Mouse (Mus musculus): ENCODE data around the gene Zbtb44. TPM values are rescaled to one million over a fixed set of nuclear protein-coding genes. Genes with fewer than 3 reads are reported as not detected.
"Not testable (repeated sequence)": the region's sequence is repeated elsewhere in the genome, so short reads cannot be mapped to it uniquely, and the experiment has no call there.

Zbtb44 gene
- polyA plus RNA-seq, 1 experiment from 2014 or later: 7.8 TPM

DNA sequence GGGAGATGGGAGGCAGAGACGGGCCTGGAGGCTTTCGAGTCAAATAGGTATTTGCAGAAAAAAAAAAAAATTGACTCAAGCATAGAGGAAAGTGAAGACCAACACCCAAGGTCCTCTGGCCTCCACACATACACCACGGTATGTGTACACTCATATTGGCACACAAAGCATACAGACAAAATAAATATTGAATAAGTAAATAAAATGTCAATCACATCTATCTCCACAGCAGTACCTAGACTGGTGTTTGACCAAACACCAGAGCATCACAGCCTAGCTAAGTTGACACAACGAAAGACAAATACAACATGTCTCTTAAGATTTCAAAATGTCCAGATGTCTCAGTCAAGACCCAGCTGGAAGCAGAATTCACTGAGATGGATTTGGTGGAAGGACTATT lies 17.0 kb upstream of the Zbtb44 start:
- H3K4me1 ChIP-seq (replicated peaks): 0 out of 2 replicates have a peak, but pooled peaks cover 5% of the 10 kb centered on the region
- no peaks in the 10 kb centered on the region for H3K36me3 ChIP-seq
- H3K4me2 ChIP-seq: no peak overlapping the region
- no peak overlapping the region for H3K9ac ChIP-seq (replicated peaks)
- no peaks in the 10 kb centered on the region for H3K27me3 ChIP-seq
- no peak overlapping the region for H3K4me3 ChIP-seq (replicated peaks)
- 90% methylated on average over 4 of the region's 4 CpGs for WGBS
- H3K9me3 ChIP-seq: no peaks in the 10 kb centered on the region
- no peak for ATAC-seq (ENCODE audit: insufficient number of reproducible peaks, insufficient read depth, low FRiP score, low TSS enrichment, low read depth)
- H3K27ac ChIP-seq: no peak overlapping the region

DNA sequence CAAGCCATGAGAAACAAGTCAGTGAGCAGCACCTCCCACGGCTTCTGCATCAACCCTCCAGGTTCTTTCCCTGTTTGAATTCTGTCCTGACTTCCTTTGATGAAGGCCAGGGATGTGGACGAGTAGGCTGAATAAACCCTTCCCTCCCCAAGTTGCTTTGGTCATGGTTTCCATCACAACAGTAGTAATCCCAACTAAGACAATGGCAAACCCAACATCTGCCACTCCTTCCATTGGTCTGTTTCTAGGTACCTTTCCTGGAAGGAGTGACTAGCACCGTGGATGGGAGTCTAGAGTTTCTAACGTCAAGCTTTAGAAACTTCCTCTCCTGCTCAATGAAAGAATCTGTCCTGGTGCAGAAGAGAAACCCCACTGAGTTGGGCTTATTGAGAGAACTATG lies 12.8 kb upstream of the Zbtb44 start:
- no peak overlapping the region for H3K4me3 ChIP-seq (replicated peaks)
- 72% methylated on average over 4 of the region's 4 CpGs for WGBS
- H3K36me3 ChIP-seq: no peaks in the 10 kb centered on the region
- no peaks in the 10 kb centered on the region for H3K27me3 ChIP-seq
- no peak overlapping the region for H3K27ac ChIP-seq
- no peaks in the 10 kb centered on the region for H3K9me3 ChIP-seq
- no peaks in the 10 kb centered on the region for H3K4me1 ChIP-seq (replicated peaks)
- no peak for ATAC-seq (ENCODE audit: insufficient number of reproducible peaks, insufficient read depth, low FRiP score, low TSS enrichment, low read depth)
- no peak overlapping the region for H3K9ac ChIP-seq (replicated peaks)
- H3K4me2 ChIP-seq: no peak overlapping the region

DNA sequence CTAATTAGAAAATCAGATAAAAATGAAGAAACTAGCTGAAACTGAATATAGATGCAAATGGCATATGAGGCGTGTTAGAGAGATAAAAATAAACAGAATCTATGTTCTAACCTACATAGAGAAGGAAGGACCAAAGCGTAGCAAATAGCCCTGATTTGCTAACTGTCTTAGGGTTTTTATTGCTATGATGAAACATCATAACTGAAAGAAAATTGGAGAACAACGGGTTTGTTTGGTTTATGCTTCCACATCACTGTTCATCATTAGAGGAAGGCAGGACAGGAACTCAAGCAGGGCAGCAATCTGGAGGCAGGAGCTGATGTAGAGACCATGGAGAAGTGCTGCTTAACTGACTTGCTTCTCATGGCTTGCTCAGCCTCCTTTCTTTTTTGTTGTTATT lies 12.3 kb upstream of the Zbtb44 start:
- no peaks in the 10 kb centered on the region for H3K4me1 ChIP-seq (replicated peaks)
- ATAC-seq (ENCODE audit: insufficient number of reproducible peaks, insufficient read depth, low FRiP score, low TSS enrichment, low read depth): no peak
- H3K4me2 ChIP-seq: no peak overlapping the region
- no peaks in the 10 kb centered on the region for H3K27me3 ChIP-seq
- no peak overlapping the region for H3K9ac ChIP-seq (replicated peaks)
- 91% methylated on average over 3 of the region's 3 CpGs for WGBS
- H3K9me3 ChIP-seq: no peaks in the 10 kb centered on the region
- H3K27ac ChIP-seq: no peak overlapping the region
- H3K4me3 ChIP-seq (replicated peaks): no peak overlapping the region
- no peaks in the 10 kb centered on the region for H3K36me3 ChIP-seq

DNA sequence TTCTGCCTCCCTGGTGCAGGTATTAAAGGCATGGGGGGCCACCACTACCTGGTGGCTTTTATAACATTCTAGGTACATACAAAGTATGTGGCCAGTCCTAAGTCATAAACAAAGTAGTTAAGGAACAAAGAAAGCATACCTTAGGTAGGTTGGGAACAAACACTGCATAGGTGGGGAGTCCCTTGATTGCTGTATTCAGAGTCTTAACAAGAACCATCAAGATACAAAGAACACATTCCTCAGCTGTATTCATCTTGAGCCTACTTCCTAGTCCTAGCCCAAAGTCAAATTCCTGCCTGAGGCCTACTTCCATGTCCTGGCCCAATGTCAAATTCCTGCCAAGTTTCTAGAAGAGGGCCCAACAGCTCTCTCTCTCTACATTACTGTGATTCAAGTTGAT lies 11.7 kb upstream of the Zbtb44 start:
- no peak overlapping the region for H3K4me2 ChIP-seq
- H3K27ac ChIP-seq: no peak overlapping the region
- no peaks in the 10 kb centered on the region for H3K27me3 ChIP-seq
- H3K36me3 ChIP-seq: no peaks in the 10 kb centered on the region
- no peak overlapping the region for H3K9ac ChIP-seq (replicated peaks)
- no peak for ATAC-seq (ENCODE audit: insufficient number of reproducible peaks, insufficient read depth, low FRiP score, low TSS enrichment, low read depth)
- H3K4me1 ChIP-seq (replicated peaks): no peaks in the 10 kb centered on the region
- no peak overlapping the region for H3K4me3 ChIP-seq (replicated peaks)
- no peaks in the 10 kb centered on the region for H3K9me3 ChIP-seq

DNA sequence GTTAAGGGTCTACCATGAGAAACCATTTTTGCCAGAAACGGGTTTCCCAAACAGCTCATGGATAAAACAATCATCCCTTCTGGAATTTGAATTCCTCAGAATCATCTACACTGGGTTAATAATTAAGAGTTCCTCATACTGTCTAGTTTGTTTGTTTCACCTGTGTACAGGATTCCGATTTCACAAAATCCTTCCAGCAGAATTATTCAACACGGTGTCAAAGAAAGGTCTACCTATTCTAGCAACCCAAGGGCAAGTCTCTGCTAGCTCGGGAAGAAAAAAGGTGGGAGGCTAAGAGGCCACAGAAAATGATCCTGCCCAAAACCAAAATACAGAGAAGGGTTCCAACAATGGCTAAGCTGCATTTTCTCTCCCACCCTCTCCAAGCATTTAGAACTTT lies 2.2 kb upstream of the Zbtb44 start:
- Histone ChIP-seq H3K36me3 (no peaks in the 10 kb centered on the region), H3K4me3 (replicated peaks) (no peak overlapping the region), H3K27me3 (no peaks in the 10 kb centered on the region), H3K4me1 (replicated peaks) (peaks cover 15% of the 10 kb centered on the region), H3K9me3 (no peaks in the 10 kb centered on the region), H3K27ac (no peak overlapping the region), H3K9ac (replicated peaks) (no peak overlapping the region), H3K4me2 (no peak overlapping the region)
- ATAC-seq (ENCODE audit: insufficient number of reproducible peaks, insufficient read depth, low FRiP score, low TSS enrichment, low read depth): no peak
- 90% methylated on average over 4 of the region's 4 CpGs for WGBS

DNA sequence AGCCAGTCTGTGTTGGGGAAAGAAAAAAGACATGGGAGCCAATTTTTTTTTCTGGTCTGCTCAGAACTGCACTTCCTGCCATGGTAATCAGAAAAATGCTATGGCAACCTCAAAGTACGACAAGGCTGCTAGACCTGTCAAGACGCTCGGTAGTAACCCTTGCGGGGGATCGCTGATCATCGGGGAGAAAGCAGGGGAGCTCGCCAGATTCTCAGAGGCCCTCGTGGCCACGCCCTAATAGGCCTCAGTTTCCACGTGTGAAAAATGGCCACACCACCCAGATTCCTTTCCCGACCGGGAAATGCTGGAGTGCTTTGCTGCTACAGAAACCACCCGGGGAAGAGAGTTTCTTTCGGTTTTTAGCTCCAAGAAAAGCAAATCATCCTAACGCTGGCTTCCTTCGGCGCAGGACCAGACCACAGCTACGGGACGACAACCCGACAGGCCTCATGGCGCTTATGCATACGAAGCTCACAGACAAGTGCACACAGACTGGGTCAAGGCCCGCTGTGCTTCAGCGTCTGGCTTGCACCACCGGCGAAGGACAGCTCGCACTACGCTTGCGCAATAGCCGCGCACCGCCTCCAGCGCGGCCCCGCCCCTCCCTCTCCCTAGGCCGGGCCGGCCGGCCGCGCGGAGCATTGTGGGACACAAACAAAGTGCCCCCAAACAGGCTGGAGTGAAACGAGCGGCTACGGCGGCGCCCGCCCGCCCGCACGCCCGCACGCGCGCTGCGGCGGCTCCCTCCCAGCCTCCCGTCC lies 513 bp upstream of the Zbtb44 start:
- Histone ChIP-seq H3K27ac (peak overlapping the region; percentile 99), H3K27me3 (no peaks in the 10 kb centered on the region), H3K4me1 (replicated peaks) (peaks cover 15% of the 10 kb centered on the region), H3K4me3 (replicated peaks) (peak overlapping the region; percentile 95), H3K9ac (replicated peaks) (peak overlapping the region; percentile 97), H3K36me3 (peaks cover 5% of the 10 kb centered on the region; the same call in 1 of the 2 replicates), H3K9me3 (no peaks in the 10 kb centered on the region), H3K4me2 (peak overlapping the region; percentile 73)
- peak; percentile 95 for ATAC-seq (ENCODE audit: insufficient number of reproducible peaks, insufficient read depth, low FRiP score, low TSS enrichment, low read depth)
- under 1% methylated on average over 57 of the region's 57 CpGs for WGBS

DNA sequence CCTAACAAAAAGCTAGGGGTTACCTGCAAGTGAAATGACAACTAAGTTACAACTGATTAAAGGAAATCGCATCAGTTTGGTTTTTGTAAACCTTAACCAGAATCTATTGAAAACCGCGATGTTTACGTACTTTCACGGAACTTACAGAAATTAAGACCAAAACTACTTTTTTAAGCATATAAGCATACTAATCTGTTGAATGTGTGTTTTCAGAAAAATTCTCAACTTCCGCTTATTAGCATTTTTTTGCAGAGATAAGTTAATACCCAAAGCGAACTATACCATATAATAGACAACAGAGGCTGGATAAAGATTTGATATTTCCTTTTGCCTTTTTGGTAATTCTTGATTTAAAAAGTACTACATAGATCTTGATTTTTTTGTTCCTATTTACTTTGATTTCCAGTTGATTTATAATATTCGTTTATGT lies 985 bp downstream of the Zbtb44 start:
- H3K9ac ChIP-seq (replicated peaks): peak overlapping the region; percentile 97
- peak overlapping the region; percentile 73 for H3K4me2 ChIP-seq
- H3K4me3 ChIP-seq (replicated peaks): peak overlapping the region; percentile 95
- 17% methylated on average over 8 of the region's 8 CpGs for WGBS
- ATAC-seq (ENCODE audit: insufficient number of reproducible peaks, insufficient read depth, low FRiP score, low TSS enrichment, low read depth): no peak
- H3K27me3 ChIP-seq: no peaks in the 10 kb centered on the region
- H3K4me1 ChIP-seq (replicated peaks): peaks cover 15% of the 10 kb centered on the region
- peaks cover 9% of the 10 kb centered on the region; the same call in 1 of the 2 replicates for H3K36me3 ChIP-seq
- no peaks in the 10 kb centered on the region for H3K9me3 ChIP-seq
- H3K27ac ChIP-seq: peak overlapping the region; percentile 99; the same call in 1 of the 2 replicates

DNA sequence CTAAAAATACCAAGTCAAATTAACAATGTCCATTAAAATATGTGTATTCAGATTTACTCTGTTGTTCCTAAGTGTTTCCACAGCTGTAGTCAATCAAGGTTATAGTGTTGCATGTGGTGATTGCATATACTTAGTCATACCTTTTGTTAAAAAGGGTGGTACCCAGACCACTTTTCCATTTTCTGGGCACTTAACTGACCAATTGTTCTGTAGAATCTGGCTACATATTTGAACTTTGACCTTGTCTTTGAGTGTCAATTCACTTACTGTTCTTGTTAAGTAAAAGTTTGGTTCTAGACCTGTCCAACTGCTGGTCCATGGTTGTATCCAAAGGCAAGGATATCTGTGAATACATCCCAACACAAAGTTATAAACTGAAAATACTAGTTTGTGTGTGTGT lies 2.1 kb downstream of the Zbtb44 start:
- Histone ChIP-seq H3K27me3 (no peaks in the 10 kb centered on the region), H3K4me1 (replicated peaks) (peaks cover 15% of the 10 kb centered on the region), H3K9me3 (no peaks in the 10 kb centered on the region), H3K36me3 (peaks cover 9% of the 10 kb centered on the region; the same call in 1 of the 2 replicates), H3K9ac (replicated peaks) (no peak overlapping the region), H3K4me2 (peak overlapping the region; percentile 48; the same call in 1 of the 2 replicates), H3K4me3 (replicated peaks) (0 out of 2 replicates have a peak overlapping the region, but pooled peaks have one; percentile 17), H3K27ac (no peak overlapping the region)
- no peak for ATAC-seq (ENCODE audit: insufficient number of reproducible peaks, insufficient read depth, low FRiP score, low TSS enrichment, low read depth)

DNA sequence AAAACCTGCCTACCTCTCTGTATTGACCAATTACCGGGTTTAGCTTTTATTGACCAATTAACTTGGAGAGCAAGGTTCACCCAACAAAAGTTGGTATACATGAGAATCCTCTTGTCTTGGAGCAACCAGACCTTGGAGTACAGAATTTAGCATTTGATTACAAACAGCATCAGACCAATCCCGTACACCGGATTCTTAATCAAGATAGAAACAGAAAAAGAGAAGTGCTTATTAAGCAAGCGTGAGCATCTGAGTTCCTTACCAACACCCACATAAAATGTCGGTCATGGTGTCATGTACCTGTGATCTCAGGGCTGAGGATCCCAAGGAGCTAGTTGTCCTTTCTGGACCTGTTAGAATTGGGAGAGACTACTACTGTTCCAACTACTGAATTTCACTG lies 19.8 kb downstream of the Zbtb44 start:
- Histone ChIP-seq H3K9me3 (no peaks in the 10 kb centered on the region), H3K27ac (no peak overlapping the region), H3K9ac (replicated peaks) (no peak overlapping the region), H3K27me3 (no peaks in the 10 kb centered on the region), H3K4me3 (replicated peaks) (no peak overlapping the region), H3K4me1 (replicated peaks) (no peaks in the 10 kb centered on the region), H3K4me2 (no peak overlapping the region), H3K36me3 (peaks cover 21% of the 10 kb centered on the region)
- no peak for ATAC-seq (ENCODE audit: insufficient number of reproducible peaks, insufficient read depth, low FRiP score, low TSS enrichment, low read depth)
- 90% methylated on average over 5 of the region's 5 CpGs for WGBS

DNA sequence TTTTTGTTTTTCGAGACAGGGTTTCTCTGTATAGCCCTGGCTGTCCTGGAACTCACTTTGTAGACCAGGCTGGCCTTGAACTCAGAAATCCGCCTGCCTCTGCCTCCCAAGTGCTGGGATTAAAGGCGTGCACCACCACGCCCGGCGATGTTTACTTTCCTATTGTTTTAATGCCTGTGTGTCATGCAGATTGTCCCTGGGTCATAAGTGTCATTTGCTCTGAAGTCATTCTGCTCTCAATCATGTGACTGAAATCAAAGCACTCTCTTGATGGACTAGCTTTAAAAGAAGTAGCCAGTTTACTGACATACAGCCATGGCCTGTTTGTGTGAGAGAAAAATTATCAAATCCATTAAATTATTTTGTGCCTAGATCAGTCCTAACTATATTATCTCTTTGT lies 21.1 kb downstream of the Zbtb44 start:
- not testable (repeated sequence) for H3K9me3 ChIP-seq; ATAC-seq (ENCODE audit: insufficient number of reproducible peaks, insufficient read depth, low FRiP score, low TSS enrichment, low read depth)

DNA sequence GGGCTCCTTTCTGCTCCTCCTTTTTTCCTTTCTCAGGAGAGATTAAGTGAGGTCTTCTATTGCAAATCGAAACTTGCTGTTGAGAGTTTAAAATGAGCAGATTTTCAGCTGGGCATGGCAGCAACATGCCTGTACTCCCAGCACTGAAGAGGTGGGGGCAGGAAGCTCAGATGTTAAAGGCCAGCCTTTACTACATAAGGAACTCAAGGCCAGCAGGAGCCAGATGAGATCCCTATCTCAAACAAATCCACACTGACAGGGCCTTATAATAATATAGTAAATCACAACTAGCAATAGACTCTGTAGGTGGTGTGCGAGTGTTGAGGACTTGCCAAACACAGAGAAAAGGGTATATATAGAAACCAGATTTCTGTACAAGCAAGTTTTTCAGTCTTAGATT lies 28.3 kb downstream of the Zbtb44 start:
- no peak overlapping the region for H3K27ac ChIP-seq
- no peak for ATAC-seq (ENCODE audit: insufficient number of reproducible peaks, insufficient read depth, low FRiP score, low TSS enrichment, low read depth)
- H3K4me1 ChIP-seq (replicated peaks): no peaks in the 10 kb centered on the region
- peaks cover 61% of the 10 kb centered on the region for H3K36me3 ChIP-seq
- no peak overlapping the region for H3K4me3 ChIP-seq (replicated peaks)
- no peaks in the 10 kb centered on the region for H3K27me3 ChIP-seq
- no peak overlapping the region for H3K9ac ChIP-seq (replicated peaks)
- H3K4me2 ChIP-seq: no peak overlapping the region
- WGBS: 77% methylated on average over 2 of the region's 2 CpGs
- H3K9me3 ChIP-seq: no peaks in the 10 kb centered on the region

More for the DNA sequence above, 21.1 kb downstream of the Zbtb44 start:
- H3K9ac ChIP-seq (replicated peaks); H3K27me3 ChIP-seq; H3K27ac ChIP-seq; H3K4me3 ChIP-seq (replicated peaks); H3K4me1 ChIP-seq (replicated peaks); H3K4me2 ChIP-seq: not testable (repeated sequence)
- WGBS: 95% methylated on average over 6 of the region's 6 CpGs
- H3K36me3 ChIP-seq: peaks cover 26% of the 10 kb centered on the region

DNA sequence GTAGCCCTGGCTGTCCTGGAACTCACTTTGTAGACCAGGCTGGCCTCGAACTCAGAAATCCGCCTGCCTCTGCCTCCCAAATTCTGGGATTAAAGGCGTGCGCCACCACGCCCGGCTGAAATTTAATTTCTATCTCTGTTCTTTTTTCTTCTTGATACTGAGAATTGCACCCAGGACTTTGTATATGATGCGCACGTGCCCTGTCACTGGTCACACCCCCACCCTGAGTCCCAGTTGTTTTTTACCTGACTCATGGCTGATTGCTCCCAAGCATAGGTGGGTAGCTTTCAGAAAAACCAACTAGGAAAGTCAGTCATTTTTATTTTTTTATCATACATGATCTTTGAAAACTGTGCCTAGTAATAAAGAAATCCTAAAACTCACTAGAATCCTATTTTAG lies 40.3 kb downstream of the Zbtb44 start:
- Histone ChIP-seq H3K4me3 (replicated peaks) (no peak overlapping the region), H3K4me1 (replicated peaks) (peaks cover 4% of the 10 kb centered on the region), H3K9ac (replicated peaks) (no peak overlapping the region), H3K27ac (no peak overlapping the region), H3K9me3 (no peaks in the 10 kb centered on the region), H3K4me2 (no peak overlapping the region), H3K36me3 (peaks cover 25% of the 10 kb centered on the region; the same call in 1 of the 2 replicates), H3K27me3 (no peaks in the 10 kb centered on the region)
- no peak for ATAC-seq (ENCODE audit: insufficient number of reproducible peaks, insufficient read depth, low FRiP score, low TSS enrichment, low read depth)
- WGBS: 95% methylated on average over 8 of the region's 8 CpGs
